Mouse (Mus musculus) cerebellum, adult 11-12 months (tissue): ENCODE measurements around the gene Usf3.

ENCODE experiments used
- DNase-seq: peaks from one replicate; pipeline ENCODE4 v3.0.0; 2022

Gene Usf3

GRCm38 (mm10) chr16:44240406-44240805 lies 67.4 kb downstream of the Usf3 start:
- no peak for DNase-seq

GRCm38 (mm10) chr16:44242633-44243032 lies 69.6 kb downstream of the Usf3 start:
- DNase-seq = peak; percentile 81

- DNase-seq = no peak
Measured at GRCm38 (mm10) chr16:44243323-44243722, 70.3 kb downstream of the Usf3 start.

GRCm38 (mm10) chr16:44249985-44250384 lies 76.9 kb downstream of the Usf3 start:
- no peak for DNase-seq

GRCm38 (mm10) chr16:44252735-44253134 lies 79.7 kb downstream of the Usf3 start:
- no peak for DNase-seq

- DNase-seq = peak; percentile 51
Measured at GRCm38 (mm10) chr16:44253797-44254634, 81.0 kb downstream of the Usf3 start.

- peak; percentile 93 for DNase-seq
Measured at GRCm38 (mm10) chr16:44254698-44255097, 81.7 kb downstream of the Usf3 start.

- no peak for DNase-seq
Measured at GRCm38 (mm10) chr16:44257476-44257875, 84.4 kb downstream of the Usf3 start.

- no peak for DNase-seq
Measured at GRCm38 (mm10) chr16:44264916-44265315, 91.9 kb downstream of the Usf3 start.

- DNase-seq = no peak
Measured at GRCm38 (mm10) chr16:44265562-44265961, 92.5 kb downstream of the Usf3 start.

GRCm38 (mm10) chr16:44268541-44269215 lies 95.6 kb downstream of the Usf3 start:
- no peak for DNase-seq

GRCm38 (mm10) chr16:44269578-44269977 lies 96.5 kb downstream of the Usf3 start:
- no peak for DNase-seq

GRCm38 (mm10) chr16:44270606-44271005 lies 97.6 kb downstream of the Usf3 start:
- DNase-seq = no peak

- peak; percentile 77 for DNase-seq
Measured at GRCm38 (mm10) chr16:44271371-44272038, 98.5 kb downstream of the Usf3 start.
